Mouse (Mus musculus) frontal cortex, adult 2 months (tissue): ENCODE data around the gene Dnajc6. TPM values are rescaled to one million over a fixed set of nuclear protein-coding genes. Genes with fewer than 3 reads are reported as not detected.

ENCODE experiments used
- DNase-seq, 2 experiments: peaks; one replicate each; pipeline ENCODE4 v3.0.0; 2022; ENCODE audit warnings: low spot score in 1 of 2; ENCODE audit errors: extremely low spot score in 1 of 2
- polyA plus RNA-seq: library from polyadenylated mRNA; depleted of rRNA; stranded (reverse); fragments of >200 nt; gene quantifications from 2 replicates; pipeline ENCODE4 v1.2.3, GENCODE M21; 2012

Dnajc6 gene
- polyA plus RNA-seq, 1 experiment, result 149 TPM

- no peak for DNase-seq
Observed at GRCm38 (mm10) chr4:101505966-101506365, 9.5 kb downstream of the Dnajc6 start.

GRCm38 (mm10) chr4:101506372-101506771, 9.9 kb downstream of the Dnajc6 start:
- no peak for DNase-seq

DNA sequence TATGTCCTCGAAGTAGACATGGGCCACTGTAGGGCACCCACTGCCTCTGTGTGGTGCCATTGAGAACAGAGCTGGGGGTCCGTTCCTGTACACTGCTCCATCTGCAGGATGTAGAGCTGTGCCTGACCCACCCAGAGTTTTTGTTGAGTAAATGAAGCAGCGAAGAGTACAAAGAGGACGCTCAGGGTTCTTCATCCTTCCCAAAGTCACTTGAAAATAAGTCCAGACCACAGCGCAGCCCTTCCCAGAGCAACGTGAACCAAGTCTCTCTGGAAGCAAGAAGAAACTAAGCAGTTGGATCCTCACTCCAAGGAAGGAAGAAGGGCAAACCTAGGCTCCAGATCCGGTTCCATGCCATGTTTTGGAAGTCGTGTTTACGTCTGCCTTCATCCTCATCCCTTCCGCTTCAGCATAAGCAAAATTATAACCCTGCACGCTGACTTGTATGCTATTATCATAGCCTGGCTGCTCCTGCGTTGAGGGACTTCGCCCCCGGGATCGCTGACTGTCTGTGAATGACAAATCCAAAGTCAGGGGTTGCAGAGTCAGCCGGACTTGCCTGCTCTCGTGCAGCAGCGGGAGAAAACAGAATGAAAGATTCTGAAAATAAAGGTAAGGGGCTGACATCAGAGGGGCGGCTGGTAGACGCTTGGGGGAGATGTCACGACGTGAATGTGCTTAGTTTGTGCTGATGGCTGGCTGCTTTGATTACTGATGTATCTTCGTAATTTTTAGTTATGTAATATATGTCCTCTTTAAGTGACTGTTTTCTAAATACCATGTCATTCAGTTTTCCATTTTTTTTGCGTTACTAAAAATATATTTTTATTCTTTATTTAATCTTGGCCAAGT, 11.3 kb downstream of the Dnajc6 start:
- DNase-seq, result peak; percentile 83 to 93

GRCm38 (mm10) chr4:101508431-101508830, 12.0 kb downstream of the Dnajc6 start:
- DNase-seq, result no peak

GRCm38 (mm10) chr4:101508851-101509577, 12.6 kb downstream of the Dnajc6 start:
- DNase-seq, result peak in 1 of 2 experiments; percentile 42

DNA sequence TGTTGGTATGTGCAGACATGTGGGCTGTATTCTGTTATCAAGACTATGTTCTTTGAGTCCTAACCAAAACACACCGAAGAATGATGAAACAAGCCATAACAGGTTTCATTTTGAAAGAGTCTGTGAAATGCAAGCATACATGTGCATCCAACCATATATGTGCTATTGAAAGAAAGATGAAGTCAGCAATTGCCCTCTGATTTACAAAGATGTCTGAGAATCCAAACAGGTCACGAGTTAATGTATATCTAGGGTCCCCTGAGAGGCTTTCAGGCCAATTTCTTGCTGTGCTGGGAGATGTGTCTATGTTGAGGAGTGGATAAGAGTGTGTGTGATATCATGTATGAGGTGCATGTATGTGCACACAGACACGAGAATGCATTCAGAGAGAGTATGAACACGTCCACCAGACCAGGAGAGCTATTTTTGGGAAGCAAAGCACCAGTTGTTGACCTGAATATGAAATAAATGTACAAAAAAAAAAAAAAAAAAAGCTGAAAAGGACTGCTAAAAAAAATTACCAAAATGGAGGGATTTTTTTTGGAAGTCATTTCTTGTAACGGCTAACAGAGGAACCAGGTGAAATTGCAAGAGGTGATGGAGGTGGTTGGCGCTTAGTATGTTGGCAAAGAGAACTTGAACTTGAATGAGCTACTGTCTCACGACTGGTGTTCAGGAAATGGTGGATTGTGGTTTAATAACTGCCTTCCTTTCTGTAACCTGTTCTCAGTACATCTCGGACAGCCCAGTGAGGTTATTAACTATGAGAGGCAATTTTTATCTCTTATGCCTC, 13.9 kb downstream of the Dnajc6 start:
- no peak for DNase-seq

GRCm38 (mm10) chr4:101510904-101511210, 14.4 kb downstream of the Dnajc6 start:
- no peak for DNase-seq

DNA sequence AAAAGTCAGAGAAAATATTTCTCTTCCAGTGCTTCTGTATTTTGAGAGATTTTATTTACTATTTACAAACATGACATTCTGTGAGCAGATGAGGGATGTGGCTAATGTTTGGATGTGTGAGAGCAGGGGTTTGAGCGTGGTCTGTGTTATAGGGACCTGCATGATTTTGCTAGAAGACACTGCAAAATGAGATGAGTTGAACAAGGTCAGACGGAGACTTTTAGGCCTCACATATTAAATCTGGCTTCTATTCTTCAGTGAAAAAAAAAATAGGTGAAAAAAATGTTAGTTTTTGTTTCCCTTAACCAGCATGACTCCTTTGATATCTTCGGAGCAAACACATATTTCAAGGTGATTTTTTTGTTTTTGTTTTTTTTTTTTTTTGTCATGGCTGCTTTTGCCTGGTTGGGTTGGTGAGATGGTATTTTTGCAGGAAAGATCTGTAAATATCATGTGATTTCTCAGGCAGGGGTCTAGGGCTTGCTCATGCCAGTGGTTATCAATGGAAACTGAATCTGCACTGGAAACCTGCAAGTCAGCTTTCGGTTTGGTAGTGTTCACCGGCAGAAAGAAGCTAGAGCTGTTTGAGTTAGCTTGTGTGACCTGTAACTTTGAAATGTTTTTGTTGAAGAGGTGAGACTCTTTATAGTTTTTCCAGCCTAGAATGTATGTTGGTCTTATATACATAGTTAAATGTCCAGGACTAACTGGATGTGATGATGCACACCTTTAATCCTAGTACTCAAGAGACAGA, 15.5 kb downstream of the Dnajc6 start:
- DNase-seq, result no peak

- no peak for DNase-seq
Observed at GRCm38 (mm10) chr4:101513251-101513650, 16.8 kb downstream of the Dnajc6 start.

GRCm38 (mm10) chr4:101515853-101516252, 19.4 kb downstream of the Dnajc6 start:
- DNase-seq, result no peak

DNA sequence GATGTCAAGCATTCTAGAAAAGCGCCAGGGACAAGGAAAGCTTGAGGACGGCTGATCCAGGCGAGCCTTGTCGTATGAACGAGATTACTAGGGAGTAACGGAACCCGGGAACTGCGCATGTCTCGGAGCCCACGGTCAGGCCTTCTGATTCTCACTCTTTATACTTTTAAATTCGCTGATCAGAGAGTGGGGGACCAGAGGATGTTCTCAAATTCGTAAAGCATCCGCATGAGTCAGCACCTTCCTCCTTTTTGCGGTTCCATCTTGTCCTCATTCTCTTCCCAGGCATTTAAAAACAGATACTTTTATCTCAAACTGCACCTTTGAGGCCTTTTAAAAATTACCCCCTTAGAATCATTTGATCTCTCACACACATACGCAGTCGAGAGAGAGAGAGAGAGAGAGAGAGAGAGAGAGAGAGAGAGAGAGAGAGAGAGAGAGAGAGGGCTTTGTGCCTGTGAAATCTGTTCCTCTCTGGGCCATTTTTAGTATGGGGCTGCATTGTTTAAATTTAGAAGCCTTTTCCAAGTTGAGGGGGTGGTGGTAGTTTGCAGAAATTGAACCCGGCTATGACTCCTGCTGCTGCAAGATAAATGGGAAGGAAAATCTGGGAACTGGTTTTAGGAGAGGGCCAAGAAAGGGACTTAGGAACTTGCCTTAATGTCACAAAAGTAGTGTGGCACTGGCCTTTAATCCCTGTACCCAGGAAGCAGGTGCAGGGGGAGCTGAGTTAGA, 20.2 kb downstream of the Dnajc6 start:
- DNase-seq, result peak in 1 of 2 experiments; percentile 69

GRCm38 (mm10) chr4:101531901-101532300, 35.5 kb downstream of the Dnajc6 start:
- no peak for DNase-seq

GRCm38 (mm10) chr4:101540516-101540915, 44.1 kb downstream of the Dnajc6 start:
- peak in 1 of 2 experiments; percentile 41 for DNase-seq

DNA sequence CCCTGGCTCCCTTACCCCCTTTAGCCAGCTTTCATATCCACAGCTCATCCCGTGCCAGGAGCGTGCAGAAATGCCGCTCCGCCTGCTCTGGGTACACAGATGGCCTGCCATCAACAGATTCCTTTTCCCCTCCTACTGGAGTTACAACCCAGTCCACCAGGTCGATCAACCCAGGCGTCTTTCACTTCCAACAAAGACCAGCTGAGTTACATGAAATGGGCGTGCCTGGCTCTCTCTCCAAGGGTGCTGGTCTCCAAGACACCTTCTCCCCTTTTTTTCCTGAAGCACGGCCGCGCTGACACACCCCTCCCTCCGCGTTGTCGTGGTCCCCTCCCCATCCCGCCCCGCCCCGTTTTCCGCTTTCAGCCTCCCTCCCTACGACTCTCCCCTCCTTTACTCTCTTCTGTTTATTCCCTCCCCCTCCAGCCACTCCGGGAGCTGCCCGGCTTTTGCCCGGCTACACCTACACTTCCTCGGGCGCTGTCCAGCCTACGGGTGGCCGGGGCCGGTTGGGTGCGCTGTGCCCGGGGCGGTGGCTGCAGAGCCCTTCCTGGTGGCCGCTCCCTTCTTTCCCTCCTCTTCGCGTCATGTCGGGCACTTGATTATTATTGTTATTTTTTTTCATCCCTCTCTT, 53.6 kb downstream of the Dnajc6 start:
- DNase-seq, result no peak

DNA sequence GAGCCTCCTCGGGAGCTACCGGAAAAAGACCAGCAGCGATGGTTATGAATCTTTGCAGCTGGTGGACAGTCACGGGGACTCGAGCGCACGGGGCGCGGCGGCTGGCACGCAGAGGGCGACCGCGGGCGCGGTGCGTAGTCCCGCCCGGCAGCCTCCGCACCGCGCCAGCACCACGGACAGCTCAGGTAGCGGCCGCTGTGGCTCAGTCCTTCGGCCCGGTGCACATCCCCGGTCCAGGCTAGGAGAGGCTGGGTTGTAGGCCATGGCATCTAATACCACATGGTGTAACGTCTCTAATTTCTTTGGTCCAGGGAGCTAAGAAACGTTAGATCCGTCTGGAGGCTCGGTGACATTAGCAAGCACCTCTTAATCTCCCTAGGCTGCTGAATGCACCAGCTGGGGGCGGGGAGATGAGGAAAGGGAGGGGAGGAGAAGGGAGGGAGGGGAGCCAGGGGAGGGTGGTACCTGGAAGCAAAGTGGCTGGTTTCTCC, 54.3 kb downstream of the Dnajc6 start:
- DNase-seq, result peak in 1 of 2 experiments; percentile 37

GRCm38 (mm10) chr4:101551425-101551824, 55.0 kb downstream of the Dnajc6 start:
- no peak for DNase-seq

DNA sequence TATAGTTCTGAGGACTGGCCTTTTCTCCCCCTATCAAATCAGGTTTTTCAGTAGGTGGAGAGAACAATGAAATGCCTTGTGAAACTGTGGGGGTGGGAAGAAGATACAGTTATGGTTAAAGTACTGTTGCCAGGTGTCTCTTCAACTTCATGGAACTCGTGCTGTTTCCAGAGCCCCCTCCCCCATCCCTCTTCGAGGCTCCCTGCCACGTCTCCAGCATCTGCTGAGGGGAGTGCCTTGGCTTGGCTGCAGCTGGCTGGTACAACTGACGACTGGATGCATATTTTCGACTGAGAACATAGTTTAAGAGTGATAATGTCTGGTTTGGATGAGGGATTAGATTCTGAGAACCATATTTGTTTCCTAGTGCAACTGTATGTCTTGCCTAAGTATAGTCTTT, 55.9 kb downstream of the Dnajc6 start:
- DNase-seq, result peak in 1 of 2 experiments; percentile 34

DNA sequence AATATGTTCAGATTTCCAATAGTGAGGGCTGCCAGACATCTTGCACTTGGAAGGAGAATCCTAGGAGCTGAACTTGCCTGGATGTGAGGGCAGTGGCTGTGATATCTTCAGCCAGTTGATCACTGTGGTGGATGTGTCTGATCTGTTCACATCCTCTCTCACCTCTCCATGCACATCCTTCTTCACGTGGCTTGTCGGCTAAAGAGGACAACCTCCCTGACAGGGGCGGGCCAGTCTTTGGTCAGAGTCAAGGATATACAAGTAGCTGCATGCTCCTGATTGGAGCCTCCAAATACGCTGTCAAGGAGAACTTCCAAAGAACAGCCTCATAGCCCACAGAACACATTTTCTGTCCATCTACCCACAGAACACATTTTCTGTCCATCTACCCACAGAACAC, 58.6 kb downstream of the Dnajc6 start:
- no peak for DNase-seq

GRCm38 (mm10) chr4:101560137-101560536, 63.7 kb downstream of the Dnajc6 start:
- no peak for DNase-seq
